Mouse (Mus musculus) intestine, postnatal 0 days (tissue): ENCODE measurements around the gene Zfand3. TPM values are rescaled to one million over a fixed set of nuclear protein-coding genes. Genes with fewer than 3 reads are reported as not detected.

Experiments
- ATAC-seq: fragments of 200-750 bp; cut with Nextera tagmentation; 2 replicates; pipeline ENCODE4 v1.8.0; 2017; ENCODE audit warnings: mild to moderate bottlenecking, moderate TSS enrichment, moderate library complexity
- H3K27ac ChIP-seq: fragments of 300-500 bp; sonication (generic); 2 replicates; pipeline ENCODE4 v1.5.1; 2014; ENCODE audit warnings: mild to moderate bottlenecking, low read depth, low read length, moderate library complexity
- H3K27me3 ChIP-seq: fragments of 300-500 bp; sonication (generic); replicated peaks from 2 replicates; pipeline ENCODE4 v1.6.1; 2014; ENCODE audit warnings: low read length, mixed read lengths; ENCODE audit not compliant: control insufficient read depth, insufficient read depth
- H3K36me3 ChIP-seq: fragments of 300-500 bp; sonication (generic); 2 replicates; pipeline ENCODE4 v1.6.1; 2014; ENCODE audit warnings: mild to moderate bottlenecking, moderate library complexity; ENCODE audit not compliant: control insufficient read depth, insufficient read depth
- H3K4me1 ChIP-seq: fragments of 300-500 bp; sonication (generic); replicated peaks from 2 replicates; pipeline ENCODE4 v1.6.1; 2014; ENCODE audit warnings: antibody characterized with exemption, low read length, mixed read lengths; ENCODE audit not compliant: control insufficient read depth, insufficient read depth
- H3K4me2 ChIP-seq: fragments of 300-500 bp; sonication (generic); replicated peaks from 2 replicates; pipeline ENCODE4 v1.6.1; 2014; ENCODE audit warnings: low read depth, mild to moderate bottlenecking, moderate library complexity
- H3K4me3 ChIP-seq: fragments of 300-500 bp; sonication (generic); 2 replicates; pipeline ENCODE4 v1.5.1; 2014; ENCODE audit warnings: low read depth, low read length
- H3K9ac ChIP-seq: fragments of 300-500 bp; sonication (generic); 2 replicates; pipeline ENCODE4 v1.6.1; 2014; ENCODE audit warnings: mild to moderate bottlenecking, low read depth, low read length
- H3K9me3 ChIP-seq: fragments of 300-500 bp; sonication (generic); 2 replicates; pipeline ENCODE4 v1.6.1; 2016; ENCODE audit warnings: mixed run types; ENCODE audit not compliant: control insufficient read depth
- CTCF ChIP-seq: sonication (generic); IDR thresholded peaks from 2 replicates; pipeline ENCODE4 v1.5.1; 2016; ENCODE audit warnings: low read depth, mild to moderate bottlenecking, control low read depth, antibody characterized with exemption, moderate library complexity
- WGBS: fragments of 180-500 bp; shearing (Covaris S2); extraction: QIAGEN DNeasy Blood & Tissue Kit; methylation state at CpG from one replicate; pipeline ENCODE4 v1.1.7; 2014; 5-methylcytosine and 5-hydroxymethylcytosine counted together
- polyA plus RNA-seq: library from polyadenylated mRNA; unstranded; fragments of >200 nt; fragmentation: Nextera tagmentation; extraction: Ambion mirVana; gene quantifications from 2 replicates; pipeline ENCODE4 v1.2.1, GENCODE M21; 2015

Zfand3 gene
- polyA plus RNA-seq, 1 experiment from 2014 or later = 38.0 TPM

DNA sequence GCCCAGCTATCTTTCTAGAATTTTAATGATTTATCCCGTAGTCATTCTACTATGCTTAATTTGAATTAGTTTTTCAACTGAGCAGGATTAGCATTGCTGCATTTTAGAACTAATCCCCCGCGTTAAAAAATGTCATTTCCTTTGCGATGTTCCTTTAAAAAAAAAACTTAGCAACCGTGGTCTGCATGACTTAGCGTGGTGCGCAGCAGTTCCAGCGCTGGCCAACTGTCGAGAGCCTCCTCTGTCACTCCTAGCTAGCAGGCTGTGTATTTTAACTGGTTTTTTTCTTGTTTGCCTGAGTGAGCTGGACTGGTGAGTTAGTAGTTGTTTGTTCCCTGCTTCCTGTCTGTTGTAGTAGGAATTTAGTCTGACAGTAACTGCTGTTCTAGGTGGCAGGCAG lies 48.9 kb downstream of the Zfand3 start:
- no peaks in the 10 kb centered on the region for H3K4me1 ChIP-seq
- no peak overlapping the region for H3K9ac ChIP-seq
- no peak for TF ChIP-seq CTCF
- no peaks in the 10 kb centered on the region for H3K36me3 ChIP-seq
- no peak overlapping the region for H3K27ac ChIP-seq
- no peak overlapping the region for H3K4me3 ChIP-seq
- no peaks in the 10 kb centered on the region for H3K27me3 ChIP-seq
- no peak overlapping the region for H3K4me2 ChIP-seq
- H3K9me3 ChIP-seq = no peaks in the 10 kb centered on the region
- ATAC-seq = no peak
- WGBS = 71% methylated on average over 9 of the region's 9 CpGs

DNA sequence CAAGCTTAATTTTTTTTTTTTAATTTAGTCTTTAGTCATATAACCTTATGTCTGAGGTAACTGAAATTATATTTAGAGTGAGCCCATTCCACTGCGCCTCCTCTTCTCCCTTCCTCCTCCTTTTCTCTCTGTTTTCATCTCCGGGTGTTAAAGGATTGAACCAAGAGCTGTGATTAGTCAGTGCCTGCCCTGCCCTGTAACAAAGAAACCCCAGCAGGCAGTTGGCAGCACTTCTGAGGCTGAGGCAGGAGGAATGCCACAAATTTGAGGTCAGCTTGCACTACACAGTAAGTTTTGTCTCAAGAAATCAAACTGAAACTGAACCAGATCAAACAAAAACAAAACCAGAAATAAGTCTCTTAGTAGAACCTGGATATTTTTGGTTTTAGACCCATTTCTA lies 49.3 kb downstream of the Zfand3 start:
- Histone ChIP-seq H3K9ac (no peak overlapping the region), H3K9me3 (no peaks in the 10 kb centered on the region), H3K4me3 (no peak overlapping the region), H3K4me1 (no peaks in the 10 kb centered on the region), H3K36me3 (no peaks in the 10 kb centered on the region), H3K27ac (no peak overlapping the region), H3K27me3 (no peaks in the 10 kb centered on the region), H3K4me2 (no peak overlapping the region)
- WGBS = 85% methylated on average over 2 of the region's 2 CpGs
- TF ChIP-seq CTCF = no peak
- no peak for ATAC-seq

DNA sequence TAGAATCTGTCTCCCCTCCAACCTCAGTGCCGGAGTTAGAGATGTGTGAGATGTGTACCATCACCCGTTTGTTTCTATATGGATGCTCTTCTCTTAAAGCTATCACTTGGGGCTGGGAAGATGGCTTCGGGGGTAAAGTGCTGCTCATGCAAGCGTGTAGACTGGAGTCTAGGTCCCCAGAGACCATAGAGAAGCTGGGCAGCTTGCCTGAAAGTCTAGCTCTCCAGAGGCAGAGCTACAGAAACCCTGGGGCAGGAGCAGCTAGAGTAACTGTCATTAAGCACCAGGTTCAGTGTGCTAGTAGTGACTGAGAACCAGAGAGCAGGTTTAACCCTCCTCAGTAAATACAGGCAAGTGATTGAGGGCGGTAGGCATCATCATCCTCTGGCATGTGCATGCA lies 51.7 kb downstream of the Zfand3 start:
- Histone ChIP-seq H3K4me3 (no peak overlapping the region), H3K9me3 (no peaks in the 10 kb centered on the region), H3K27me3 (no peaks in the 10 kb centered on the region), H3K27ac (no peak overlapping the region), H3K4me2 (no peak overlapping the region), H3K36me3 (no peaks in the 10 kb centered on the region), H3K4me1 (peaks cover 8% of the 10 kb centered on the region; the same call in 1 of the 2 replicates), H3K9ac (no peak overlapping the region)
- no peak for ATAC-seq
- no peak for TF ChIP-seq CTCF
- WGBS = 85% methylated on average over 5 of the region's 5 CpGs

DNA sequence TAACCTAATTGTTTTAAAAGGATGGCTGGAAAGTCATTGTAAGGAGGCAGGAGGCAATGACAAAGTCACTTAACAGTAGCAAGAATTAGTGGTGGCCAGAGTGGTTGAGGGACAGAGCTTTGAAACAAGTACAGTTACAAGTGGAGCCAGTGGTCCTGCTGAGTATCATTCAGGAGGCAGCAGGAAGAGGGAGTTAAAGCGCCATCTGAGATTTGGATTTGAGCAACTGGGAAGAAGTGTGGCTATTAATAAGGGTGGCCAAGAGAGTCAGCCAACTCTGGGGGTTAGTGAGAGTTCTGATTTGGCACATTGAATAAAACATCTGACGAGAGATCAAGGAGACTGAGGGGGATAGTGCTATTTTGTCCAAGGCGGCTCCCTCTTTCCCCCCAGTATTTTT lies 54.1 kb downstream of the Zfand3 start:
- Histone ChIP-seq H3K27ac (no peak overlapping the region), H3K27me3 (no peaks in the 10 kb centered on the region), H3K9ac (no peak overlapping the region), H3K9me3 (no peaks in the 10 kb centered on the region), H3K4me3 (no peak overlapping the region), H3K4me2 (no peak overlapping the region), H3K4me1 (peaks cover 8% of the 10 kb centered on the region; the same call in 1 of the 2 replicates), H3K36me3 (no peaks in the 10 kb centered on the region)
- TF ChIP-seq CTCF = no peak
- ATAC-seq = no peak
- WGBS = 85% methylated on average over 3 of the region's 3 CpGs

DNA sequence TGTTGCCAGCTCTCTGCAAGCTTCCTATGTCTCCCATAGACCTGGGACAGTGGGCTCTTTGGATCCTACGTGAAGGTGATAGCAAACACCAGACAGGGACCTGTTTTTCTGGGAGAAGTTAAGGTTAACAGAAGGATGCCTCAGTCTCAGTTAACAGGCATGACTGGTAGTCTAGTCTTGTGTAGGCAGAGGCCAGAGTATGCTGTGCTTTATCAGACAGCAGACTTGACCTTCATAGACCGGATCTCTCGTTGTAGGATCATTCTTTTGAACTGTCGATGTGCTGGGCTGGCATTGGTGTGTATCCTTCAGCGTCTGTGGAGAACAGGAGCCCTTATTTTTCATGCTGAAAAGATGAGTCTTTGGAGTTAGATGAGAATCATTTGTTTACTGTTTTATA lies 54.5 kb downstream of the Zfand3 start:
- H3K9me3 ChIP-seq = no peaks in the 10 kb centered on the region
- H3K9ac ChIP-seq = no peak overlapping the region
- H3K27ac ChIP-seq = no peak overlapping the region
- H3K27me3 ChIP-seq = no peaks in the 10 kb centered on the region
- peaks cover 8% of the 10 kb centered on the region; the same call in 1 of the 2 replicates for H3K4me1 ChIP-seq
- 65% methylated on average over 5 of the region's 5 CpGs for WGBS
- no peak overlapping the region for H3K4me2 ChIP-seq
- no peak for ATAC-seq
- no peaks in the 10 kb centered on the region for H3K36me3 ChIP-seq
- TF ChIP-seq CTCF = no peak
- no peak overlapping the region for H3K4me3 ChIP-seq

DNA sequence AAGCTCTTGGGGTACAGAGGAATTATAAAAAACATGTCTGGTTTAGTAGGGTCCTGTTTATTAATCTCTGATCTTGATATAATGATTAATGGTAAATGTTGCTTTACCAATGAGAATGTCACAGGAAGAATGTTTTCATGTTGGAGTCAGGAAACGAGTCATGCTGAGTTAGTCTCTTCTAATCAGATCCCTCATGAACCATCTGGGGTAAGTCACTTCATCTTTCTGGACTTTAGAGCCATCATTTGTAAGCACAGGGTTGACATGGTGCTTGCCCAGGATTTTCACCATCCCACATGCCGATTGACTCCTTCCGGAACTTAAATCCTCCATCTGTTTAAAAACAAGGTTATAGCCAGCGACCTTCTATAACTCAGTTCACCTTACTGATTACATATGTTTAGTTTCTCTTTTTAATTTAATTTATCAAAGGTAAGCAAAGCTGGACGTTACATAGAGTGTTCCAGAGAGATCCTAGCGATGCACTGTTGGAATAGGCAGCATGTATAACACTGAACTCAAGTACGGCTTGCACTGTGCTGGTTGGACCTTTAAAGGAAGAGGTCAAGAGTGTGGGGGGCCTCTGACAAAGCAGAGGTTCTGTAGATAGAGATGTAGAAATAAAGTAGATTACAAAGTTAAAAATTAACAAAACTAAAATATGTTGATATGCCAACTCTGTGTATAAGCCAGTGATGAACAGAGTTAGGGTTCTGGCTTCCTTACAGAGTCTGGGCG lies 56.7 kb downstream of the Zfand3 start:
- 0 out of 2 replicates have a peak overlapping the region, but pooled peaks have one; percentile 29 for H3K27ac ChIP-seq
- peaks cover 8% of the 10 kb centered on the region; the same call in 1 of the 2 replicates for H3K4me1 ChIP-seq
- H3K9me3 ChIP-seq = no peaks in the 10 kb centered on the region
- no peaks in the 10 kb centered on the region for H3K27me3 ChIP-seq
- ATAC-seq = peak; percentile 57; the same call in 1 of the 2 replicates
- 0 out of 2 replicates have a peak overlapping the region, but pooled peaks have one; percentile 7 for H3K4me2 ChIP-seq
- H3K9ac ChIP-seq = no peak overlapping the region
- WGBS = 36% methylated on average over 8 of the region's 8 CpGs
- H3K4me3 ChIP-seq = no peak overlapping the region
- H3K36me3 ChIP-seq = no peaks in the 10 kb centered on the region; the same call in 1 of the 2 replicates
- TF ChIP-seq CTCF = no peak
